In genomic region chr3:137682911-137683806, GRCm38 (mm10) we compare ENCODE assay signal across 10 mouse cellular contexts. TPM values are rescaled to one million over a fixed set of nuclear protein-coding genes. Genes with fewer than 3 reads are reported as not detected.
DNase-seq lines count a peak whose midpoint lies in the region; ATAC-seq and TF ChIP-seq lines count a peak whose summit lies in the region.
"Had no signal": no experiment of that assay in that cellular context is flagged by ENCODE, and none has a peak within 500 bp of the region (broad histone marks: within the 10 kb centered on the region; RNA-seq: fewer than 3 reads in every experiment).

No protein-coding gene starts in this region.

- H3K4me2 ChIP-seq in forebrain, embryonic 12.5 days = peak overlapping the region; percentile 35
- peak overlapping the region; percentile 25 for H3K4me2 ChIP-seq in midbrain, embryonic 15.5 days
- H3K4me2 ChIP-seq: liver, embryonic 11.5 days had no signal

- peaks cover 27% of the 10 kb centered on the region for H3K4me1 ChIP-seq in forebrain, embryonic 12.5 days
- H3K4me1 ChIP-seq in midbrain, embryonic 15.5 days = peaks cover 19% of the 10 kb centered on the region
- H3K4me1 ChIP-seq in thymus, adult 2 months (replicated peaks; ENCODE audit: control insufficient read depth, insufficient read depth, low read length) = no peaks in the 10 kb centered on the region

- 3% methylated on average over 7 of the region's 7 CpGs for WGBS in forebrain, embryonic 12.5 days
- WGBS in midbrain, embryonic 15.5 days = 4% methylated on average over 7 of the region's 7 CpGs
- 77% methylated on average over 7 of the region's 7 CpGs for WGBS in thymus, adult 2 months

- H3K4me3 ChIP-seq in forebrain, embryonic 12.5 days (replicated peaks) = no peak overlapping the region
- H3K4me3 ChIP-seq in midbrain, embryonic 15.5 days = no peak overlapping the region
- H3K4me3 ChIP-seq in thymus, adult 2 months (ENCODE audit: control insufficient read depth, insufficient read depth, low read length) = no peak overlapping the region
- H3K4me3 ChIP-seq in gastrocnemius, adult 2 months = no peak overlapping the region

- H3K27me3 ChIP-seq in forebrain, embryonic 12.5 days = no peaks in the 10 kb centered on the region
- H3K27me3 ChIP-seq in midbrain, embryonic 15.5 days (replicated peaks) = no peaks in the 10 kb centered on the region
- no peaks in the 10 kb centered on the region for H3K27me3 ChIP-seq in thymus, adult 2 months (ENCODE audit: control insufficient read depth, insufficient read depth, low read length)

- TF ChIP-seq CTCF in thymus, adult 2 months (IDR thresholded peaks at IDR 0.05; ENCODE audit: borderline replicate concordance, control insufficient read depth, extremely low read depth, insufficient read depth, low read length, poor library complexity) = no peak
- TF ChIP-seq CTCF in gastrocnemius, adult 2 months (IDR thresholded peaks at IDR 0.05) = no peak

- H3K9ac ChIP-seq in forebrain, embryonic 12.5 days = no peak overlapping the region
- H3K9ac ChIP-seq in midbrain, embryonic 15.5 days = no peak overlapping the region

- TF ChIP-seq POLR2A in thymus, adult 2 months (IDR thresholded peaks at IDR 0.05; ENCODE audit: control insufficient read depth, extremely low read depth, insufficient read depth, low read length, poor library complexity) = no peak

- DNase-seq in ZHBTc4 (ENCODE audit: low read depth, low spot score) = peak; percentile 43
- peak; percentile 41 to 46 for DNase-seq in layer of hippocampus, adult 8-10 months (ENCODE audit: low spot score in 2 of 2)
- DNase-seq in adipocyte (ENCODE audit: low spot score) = no peak
- no peak for DNase-seq in thymus, adult 2 months
- DNase-seq in kidney, postnatal 10 days = no peak
- DNase-seq in gastrocnemius, adult 2 months = no peak

- peak; percentile 97 for ATAC-seq in forebrain, embryonic 12.5 days (ENCODE audit: low FRiP score)
- ATAC-seq in midbrain, embryonic 15.5 days (replicated peaks) = peak; percentile 98

- no peaks in the 10 kb centered on the region for H3K36me3 ChIP-seq in forebrain, embryonic 12.5 days (replicated peaks)
- no peaks in the 10 kb centered on the region for H3K36me3 ChIP-seq in midbrain, embryonic 15.5 days (replicated peaks)
- H3K36me3 ChIP-seq in thymus, adult 2 months (ENCODE audit: control insufficient read depth, insufficient read depth, low read length) = no peaks in the 10 kb centered on the region

- intact Hi-C loops in gastrocnemius, adult 2 months (cut with DNase I) = no loop called here

- peak overlapping the region; percentile 91 for H3K27ac ChIP-seq in forebrain, embryonic 12.5 days
- H3K27ac ChIP-seq in midbrain, embryonic 15.5 days = peak overlapping the region; percentile 73
- H3K27ac ChIP-seq in thymus, adult 2 months (ENCODE audit: control insufficient read depth, insufficient read depth, low read length) = no peak overlapping the region
- H3K27ac ChIP-seq in gastrocnemius, adult 2 months = no peak overlapping the region

- H3K9me3 ChIP-seq in forebrain, embryonic 12.5 days = no peaks in the 10 kb centered on the region
- no peaks in the 10 kb centered on the region for H3K9me3 ChIP-seq in midbrain, embryonic 15.5 days

RNA-seq across cellular contexts. Expression of gene Gm21962, which starts 11.8 kb away (rescaled TPM):
- not detected in 2 replicates for polyA plus RNA-seq in forebrain, embryonic 12.5 days (2016; fragmentation: Nextera tagmentation; extraction: Ambion mirVana)
- total RNA-seq in layer of hippocampus, adult 8-10 months (2022) = not detected
- polyA plus RNA-seq in midbrain, embryonic 15.5 days (2015; fragmentation: Nextera tagmentation; extraction: Ambion mirVana) = not detected in 2 replicates
- polyA plus RNA-seq in thymus, adult 2 months (2012; rRNA removed) = not detected in 2 replicates
- not detected for total RNA-seq in gastrocnemius, adult 2 months (2021)
- polyA plus RNA-seq: heart, embryonic 16.5 days; liver, embryonic 11.5 days had no signal

Comparison
In these comparisons a context has a peak if more than half of its experiments do, and no peak if none do; other contexts are left out.
1. DNase-seq: peak in ZHBTc4 (single experiment) and layer of hippocampus, adult 8-10 months (2 of 2); none in adipocyte (single experiment), thymus, adult 2 months (single experiment), kidney, postnatal 10 days (single experiment) and gastrocnemius, adult 2 months (single experiment).
2. H3K27ac ChIP-seq: peak in forebrain, embryonic 12.5 days (single experiment) and midbrain, embryonic 15.5 days (single experiment); none in thymus, adult 2 months (single experiment) and gastrocnemius, adult 2 months (single experiment).